Mouse (Mus musculus): ENCODE data around the gene Tcfl5. TPM values are rescaled to one million over a fixed set of nuclear protein-coding genes. Genes with fewer than 3 reads are reported as not detected.

Tcfl5 gene
- polyA plus RNA-seq, 1 experiment = 0.44 TPM

DNA sequence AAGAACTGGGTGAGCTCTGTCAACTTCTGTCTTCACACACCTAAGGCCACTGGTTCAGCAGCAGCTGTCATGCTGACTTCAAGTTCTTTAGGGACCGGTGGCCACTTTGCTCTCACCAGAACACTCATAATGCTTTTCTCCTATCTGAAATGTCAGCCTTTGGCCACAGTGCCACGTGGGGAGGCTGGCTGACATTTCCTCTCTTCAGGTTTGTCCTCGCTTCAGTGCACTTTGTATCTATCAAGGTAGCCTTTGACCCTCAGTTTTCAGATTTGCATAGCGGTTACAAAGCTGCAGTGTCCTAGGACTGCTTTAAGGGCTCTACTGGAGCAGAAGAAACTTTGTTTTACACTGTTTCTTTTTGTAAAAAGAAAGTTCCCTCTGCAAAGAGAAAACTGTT is 66.0 kb downstream of the Tcfl5 start:
- H3K4me1 ChIP-seq = peaks cover 29% of the 10 kb centered on the region
- peaks cover 15% of the 10 kb centered on the region for H3K9me3 ChIP-seq
- peaks cover 27% of the 10 kb centered on the region for H3K27me3 ChIP-seq (replicated peaks)
- no peak overlapping the region for H3K4me3 ChIP-seq (replicated peaks)
- H3K36me3 ChIP-seq (replicated peaks; ENCODE audit: low read length) = no peaks in the 10 kb centered on the region
- TF ChIP-seq FLI1 (IDR thresholded peaks at IDR 0.05; ENCODE audit: low read length) (no peak), GATA1 (IDR thresholded peaks at IDR 0.05; ENCODE audit: borderline replicate concordance, low read length) (no peak)

Other genes with a start within 250 kb of the Tcfl5 start
- 10.4 and 49.9 TPM in 2 replicates for gene Slco4a1, start 186.5 kb downstream of the Tcfl5 start, polyA plus RNA-seq (2012; ENCODE audit: insufficient read depth, low replicate concordance)
- gene Ntsr1, start 142.7 kb downstream of the Tcfl5 start, polyA plus RNA-seq (2012; ENCODE audit: insufficient read depth, low replicate concordance) = not detected in 2 replicates
- 9.1 and 22.4 TPM in 2 replicates for gene Mrgbp, start 61.4 kb downstream of the Tcfl5 start, polyA plus RNA-seq (2012; ENCODE audit: insufficient read depth, low replicate concordance)
- 94.3 and 124 TPM in 2 replicates for gene Ogfr, start 53.5 kb downstream of the Tcfl5 start, polyA plus RNA-seq (2012; ENCODE audit: insufficient read depth, low replicate concordance)
- gene Col9a3, start 44.9 kb downstream of the Tcfl5 start, polyA plus RNA-seq (2012; ENCODE audit: insufficient read depth, low replicate concordance) = 1.9 TPM in 1 of 2 replicates, not detected in the other
- gene Dido1, start 67.3 kb upstream of the Tcfl5 start, polyA plus RNA-seq (2012; ENCODE audit: insufficient read depth, low replicate concordance) = 3.4 and 8.4 TPM in 2 replicates
- 10.8 TPM in 1 of 2 replicates, not detected in the other for gene Gid8, start 67.4 kb upstream of the Tcfl5 start, polyA plus RNA-seq (2012; ENCODE audit: insufficient read depth, low replicate concordance)
- gene Slc17a9, start 82.6 kb upstream of the Tcfl5 start, polyA plus RNA-seq (2012; ENCODE audit: insufficient read depth, low replicate concordance) = 3.5 and 6.1 TPM in 2 replicates
- not detected in 2 replicates for gene Bhlhe23, start 134.2 kb upstream of the Tcfl5 start, polyA plus RNA-seq (2012; ENCODE audit: insufficient read depth, low replicate concordance)

All from megakaryocyte, embryonic 14.5 days (primary cell).